Comparison of ENCODE assay signal across 26 mouse cellular contexts in genomic region chr17:67302074-67302473, GRCm38 (mm10). TPM values are rescaled to one million over a fixed set of nuclear protein-coding genes. Genes with fewer than 3 reads are reported as not detected.
"Had no signal": no experiment of that assay in that cellular context is flagged by ENCODE, and none has a peak within 500 bp of the region (broad histone marks: within the 10 kb centered on the region; RNA-seq: fewer than 3 reads in every experiment).

No protein-coding gene starts in this region.

- H3K27ac ChIP-seq: gastrocnemius, adult 2 months; heart, adult 2 months; heart, embryonic 13.5 days; heart, embryonic 15.5 days; hindbrain, embryonic 15.5 days; hindbrain, postnatal 0 days; layer of hippocampus, adult 2 months; left cerebral cortex, adult 2 months; limb, embryonic 10.5 days; limb, embryonic 12.5 days; liver, embryonic 13.5 days had no signal

- ATAC-seq: hindbrain, postnatal 0 days; intestine, embryonic 16.5 days had no signal

- H3K4me3 ChIP-seq: gastrocnemius, adult 2 months; heart, adult 2 months; heart, embryonic 13.5 days; heart, embryonic 15.5 days; hindbrain, embryonic 13.5 days; hindbrain, embryonic 15.5 days; layer of hippocampus, adult 2 months; left cerebral cortex, adult 2 months; limb, embryonic 10.5 days; limb, embryonic 12.5 days; liver, embryonic 13.5 days had no signal

- H3K9ac ChIP-seq: heart, embryonic 13.5 days; heart, embryonic 15.5 days; hindbrain, embryonic 13.5 days; hindbrain, embryonic 15.5 days; limb, embryonic 12.5 days; liver, embryonic 13.5 days had no signal

- H3K36me3 ChIP-seq: heart, embryonic 13.5 days; heart, embryonic 15.5 days; hindbrain, embryonic 13.5 days; hindbrain, embryonic 15.5 days; limb, embryonic 10.5 days; limb, embryonic 12.5 days; liver, embryonic 13.5 days had no signal

- H3K4me1 ChIP-seq: liver, embryonic 13.5 days had no signal

- H3K4me2 ChIP-seq: heart, embryonic 11.5 days; heart, embryonic 13.5 days; heart, embryonic 15.5 days; hindbrain, embryonic 13.5 days; hindbrain, embryonic 15.5 days; limb, embryonic 12.5 days; liver, embryonic 11.5 days; liver, embryonic 13.5 days had no signal

- DNase-seq: gastrocnemius, adult 2 months; gastrocnemius, postnatal 10 days; gastrocnemius, postnatal 25 days; heart, adult 2 months; heart, postnatal 14 days; heart, postnatal 36 days; kidney, adult 11 months; kidney, adult 2 months; kidney, postnatal 10 days; kidney, postnatal 25 days; kidney, postnatal 4 days; liver; liver, embryonic 13.5 days had no signal

- H3K9me3 ChIP-seq: heart, embryonic 15.5 days; hindbrain, embryonic 13.5 days; hindbrain, embryonic 15.5 days; limb, embryonic 10.5 days; limb, embryonic 12.5 days; liver, embryonic 13.5 days had no signal

- H3K27me3 ChIP-seq: heart, embryonic 13.5 days; heart, embryonic 15.5 days; hindbrain, embryonic 13.5 days; hindbrain, embryonic 15.5 days; limb, embryonic 12.5 days; liver, embryonic 13.5 days had no signal

RNA-seq across cellular contexts. Expression of gene Ptprm, which starts 52.2 kb away (rescaled TPM):
- total RNA-seq: hematopoietic stem cell, adult 5-6 weeks had no signal
